Comparison of ENCODE assay signal across 10 mouse cellular contexts in the genomic region with DNA sequence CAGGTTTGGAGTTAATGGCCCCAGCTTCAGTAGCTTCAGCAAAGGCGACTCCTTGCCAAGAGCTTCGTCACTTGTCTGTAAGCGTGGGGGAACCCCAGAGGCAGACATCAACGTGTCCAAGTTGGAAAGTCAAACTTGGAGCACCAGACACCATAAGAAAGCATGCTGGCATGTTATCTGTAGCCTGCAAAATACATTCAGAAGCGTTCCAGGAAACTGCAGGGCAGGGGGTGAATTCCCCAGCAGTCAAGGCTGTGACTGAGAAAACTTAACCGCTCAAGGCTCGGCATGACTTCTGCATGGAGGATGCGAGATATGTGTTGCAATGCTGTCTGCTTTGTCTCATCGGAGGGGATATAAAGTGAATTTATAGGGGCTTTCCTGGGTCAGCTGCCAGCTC.
DNase-seq lines count a peak whose midpoint lies in the region; ATAC-seq and TF ChIP-seq lines count a peak whose summit lies in the region.
"Had no signal": no experiment of that assay in that cellular context is flagged by ENCODE, and none has a peak within 500 bp of the region (broad histone marks: within the 10 kb centered on the region; RNA-seq: fewer than 3 reads in every experiment).

No protein-coding gene starts in this region.

- peak; percentile 7; the same call in 1 of the 2 replicates for ATAC-seq in kidney, embryonic 14.5 days (ENCODE audit: low FRiP score, low TSS enrichment)
- peak; percentile 23; the same call in 1 of the 2 replicates for ATAC-seq in liver, embryonic 14.5 days (ENCODE audit: insufficient read depth)
- ATAC-seq: inflammation-experienced regulatory T-cells, adult 6 months; midbrain, embryonic 16.5 days had no signal

- no peak for TF ChIP-seq CTCF in liver, embryonic 14.5 days (IDR thresholded peaks at IDR 0.05; ENCODE audit: low read depth)

- H3K4me2 ChIP-seq in kidney, embryonic 14.5 days (replicated peaks; ENCODE audit: low read depth, low read length), result peak overlapping the region; percentile 27; the same call in 1 of the 2 replicates
- no peak overlapping the region for H3K4me2 ChIP-seq in liver, embryonic 14.5 days (ENCODE audit: low read depth)

- H3K27ac ChIP-seq in kidney, embryonic 14.5 days (ENCODE audit: low read depth, low read length), result peak overlapping the region; percentile 1; the same call in 1 of the 2 replicates
- peak overlapping the region; percentile 38; the same call in 1 of the 2 replicates for H3K27ac ChIP-seq in heart, embryonic 10.5 days
- no peak overlapping the region for H3K27ac ChIP-seq in liver, embryonic 14.5 days

- H3K27me3 ChIP-seq in kidney, embryonic 14.5 days (ENCODE audit: control insufficient read depth, insufficient read depth, low read length), result no peaks in the 10 kb centered on the region
- peaks cover 8% of the 10 kb centered on the region for H3K27me3 ChIP-seq in heart, embryonic 10.5 days (ENCODE audit: insufficient read depth, poor library complexity, severe bottlenecking)
- H3K27me3 ChIP-seq in liver, embryonic 14.5 days (ENCODE audit: control insufficient read depth, insufficient read depth, low read length), result no peaks in the 10 kb centered on the region

- no peak for DNase-seq in kidney, adult 8-10 months
- peak; percentile 40 to 45 for DNase-seq in adrenal gland, postnatal 36 days
- DNase-seq in heart, embryonic 10.5 days (ENCODE audit: low spot score), result no peak
- DNase-seq in liver, embryonic 14.5 days (ENCODE audit: low read depth in 3 of 3, low spot score in 3 of 3), result peak in 1 of 3 experiments; percentile 58
- no peak for DNase-seq in frontal cortex, postnatal 14 days (ENCODE audit: low spot score in 2 of 2)
- no peak for DNase-seq in adipocyte (ENCODE audit: low spot score)
- no peak for DNase-seq in layer of hippocampus, adult 18-20 months (ENCODE audit: low spot score in 2 of 2)

- WGBS in kidney, embryonic 14.5 days, result 5% methylated on average over 9 of the region's 9 CpGs
- 46% methylated on average over 9 of the region's 9 CpGs for WGBS in heart, embryonic 10.5 days
- 7% methylated on average over 9 of the region's 9 CpGs for WGBS in liver, embryonic 14.5 days (ENCODE audit: insufficient replicate concordance)

- no peak overlapping the region for H3K4me3 ChIP-seq in kidney, embryonic 14.5 days (ENCODE audit: low read length)
- H3K4me3 ChIP-seq in heart, embryonic 10.5 days, result no peak overlapping the region; the same call in 1 of the 2 replicates
- H3K4me3 ChIP-seq in liver, embryonic 14.5 days (ENCODE audit: insufficient read depth in 1 of 2, low read depth in 2 of 2, low read length in 2 of 2), result no peak overlapping the region

- H3K36me3 ChIP-seq in kidney, embryonic 14.5 days (ENCODE audit: control insufficient read depth, insufficient read depth, low read length), result no peaks in the 10 kb centered on the region
- no peaks in the 10 kb centered on the region for H3K36me3 ChIP-seq in heart, embryonic 10.5 days
- no peaks in the 10 kb centered on the region for H3K36me3 ChIP-seq in liver, embryonic 14.5 days (replicated peaks; ENCODE audit: control insufficient read depth, insufficient read depth, low read depth)

- no peak for TF ChIP-seq EP300 in liver, embryonic 14.5 days (IDR thresholded peaks at IDR 0.05; ENCODE audit: low read depth)

- H3K9me3 ChIP-seq in kidney, embryonic 14.5 days (ENCODE audit: control insufficient read depth, low read length), result no peaks in the 10 kb centered on the region
- no peaks in the 10 kb centered on the region for H3K9me3 ChIP-seq in heart, embryonic 10.5 days
- no peaks in the 10 kb centered on the region for H3K9me3 ChIP-seq in liver, embryonic 14.5 days (ENCODE audit: control insufficient read depth, low read length)

- no peak overlapping the region for H3K9ac ChIP-seq in kidney, embryonic 14.5 days (ENCODE audit: low read depth, low read length)
- H3K9ac ChIP-seq in liver, embryonic 14.5 days (replicated peaks), result no peak overlapping the region

- peaks cover 55% of the 10 kb centered on the region for H3K4me1 ChIP-seq in kidney, embryonic 14.5 days (ENCODE audit: control insufficient read depth, insufficient read depth, low read length)
- peaks cover 68% of the 10 kb centered on the region for H3K4me1 ChIP-seq in heart, embryonic 10.5 days
- H3K4me1 ChIP-seq in liver, embryonic 14.5 days (replicated peaks; ENCODE audit: control insufficient read depth in 2 of 2, insufficient read depth in 2 of 2, low read length in 1 of 2), result peaks cover 28 to 43% of the 10 kb centered on the region in 2 experiments

Comparison
In these comparisons a context has a peak if more than half of its experiments do, and no peak if none do; other contexts are left out.
1. DNase-seq: peak in adrenal gland, postnatal 36 days (2 of 2); none in kidney, adult 8-10 months (0 of 2), heart, embryonic 10.5 days (single experiment), frontal cortex, postnatal 14 days (0 of 2), adipocyte (single experiment) and layer of hippocampus, adult 18-20 months (0 of 2).